Mouse (Mus musculus): ENCODE results near the gene Parp14. TPM values are rescaled to one million over a fixed set of nuclear protein-coding genes. Genes with fewer than 3 reads are reported as not detected.

Parp14 gene
- polyA plus RNA-seq, 1 experiment from 2014 or later, result 2.3 TPM

DNA sequence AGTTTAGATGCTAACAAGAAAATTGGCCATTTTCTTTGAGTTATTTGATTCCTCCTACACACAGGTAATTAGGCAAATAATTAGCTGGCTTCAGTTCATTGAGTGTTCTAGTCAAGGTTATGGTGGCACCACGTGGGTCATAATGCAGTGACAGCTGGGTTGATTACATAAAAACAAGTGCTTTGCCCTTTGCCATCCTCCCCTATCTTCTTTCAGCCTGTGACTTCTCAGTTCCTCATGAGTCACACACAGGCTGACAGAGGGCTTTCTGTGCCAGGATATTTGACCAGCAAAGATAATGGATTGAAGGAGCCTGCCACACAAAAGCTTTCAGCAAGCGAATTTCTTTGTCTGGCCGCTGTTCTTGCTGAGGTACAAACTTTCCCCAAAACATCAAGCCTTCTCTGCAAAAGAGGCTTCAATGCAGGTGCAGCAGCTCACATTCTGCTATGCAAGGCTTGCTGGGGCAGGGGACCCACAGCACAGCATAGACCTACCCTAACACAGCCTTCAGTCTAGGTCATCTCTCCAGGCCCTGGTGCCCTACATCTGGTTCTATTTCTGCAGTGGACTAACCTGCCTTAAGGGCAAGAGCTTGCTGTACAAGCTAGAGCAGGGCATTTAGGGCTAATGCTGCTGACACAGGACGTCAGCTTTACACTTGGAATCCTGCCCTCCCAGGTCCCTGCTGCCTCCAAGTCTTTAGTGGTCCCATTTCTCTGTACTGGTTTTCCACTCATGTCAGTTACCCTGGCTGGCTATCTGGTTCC lies 36.3 kb upstream of the Parp14 start:
- Histone ChIP-seq H3K4me3 (ENCODE audit: low read depth, low read length) (no peak overlapping the region), H3K4me1 (ENCODE audit: insufficient read depth) (peaks cover 4% of the 10 kb centered on the region; the same call in 1 of the 2 replicates), H3K27ac (ENCODE audit: low read depth) (peak overlapping the region; percentile 26; the same call in 1 of the 2 replicates), H3K9me3 (ENCODE audit: low read length) (peaks cover 3% of the 10 kb centered on the region; the same call in 1 of the 2 replicates), H3K36me3 (replicated peaks; ENCODE audit: insufficient read depth, low read length) (no peaks in the 10 kb centered on the region), H3K4me2 (ENCODE audit: low read depth, low read length) (no peak overlapping the region), H3K9ac (replicated peaks) (no peak overlapping the region), H3K27me3 (ENCODE audit: insufficient read depth, low read length) (no peaks in the 10 kb centered on the region)
- WGBS (ENCODE audit: insufficient replicate concordance), result 47% methylated on average over 4 of the region's 4 CpGs
- no peak for DNase-seq
- TF ChIP-seq EP300 (IDR thresholded peaks at IDR 0.05; ENCODE audit: low read depth) (no peak), CTCF (IDR thresholded peaks at IDR 0.05; ENCODE audit: low read depth) (no peak)
- peak; percentile 61; the same call in 1 of the 2 replicates for ATAC-seq

- Histone ChIP-seq H3K36me3 (replicated peaks; ENCODE audit: insufficient read depth, low read length) (no peaks in the 10 kb centered on the region), H3K4me2 (ENCODE audit: low read depth, low read length) (no peak overlapping the region), H3K9ac (replicated peaks) (no peak overlapping the region), H3K4me1 (ENCODE audit: insufficient read depth) (peaks cover 4% of the 10 kb centered on the region; the same call in 1 of the 2 replicates), H3K4me3 (ENCODE audit: low read depth, low read length) (no peak overlapping the region), H3K9me3 (ENCODE audit: low read length) (peaks cover 3% of the 10 kb centered on the region; the same call in 1 of the 2 replicates), H3K27me3 (ENCODE audit: insufficient read depth, low read length) (no peaks in the 10 kb centered on the region), H3K27ac (ENCODE audit: low read depth) (peak overlapping the region; percentile 39; the same call in 1 of the 2 replicates)
- 62% methylated on average over 7 of the region's 7 CpGs for WGBS (ENCODE audit: insufficient replicate concordance)
- DNase-seq, result peak; percentile 61
- ATAC-seq, result peak; percentile 67
- no peak for TF ChIP-seq CTCF (IDR thresholded peaks at IDR 0.05; ENCODE audit: low read depth)
- TF ChIP-seq EP300 (IDR thresholded peaks at IDR 0.05; ENCODE audit: low read depth), result no peak
These were observed 35.5 kb upstream of the Parp14 start for GRCm38 (mm10) chr16:35906887-35907286.

DNA sequence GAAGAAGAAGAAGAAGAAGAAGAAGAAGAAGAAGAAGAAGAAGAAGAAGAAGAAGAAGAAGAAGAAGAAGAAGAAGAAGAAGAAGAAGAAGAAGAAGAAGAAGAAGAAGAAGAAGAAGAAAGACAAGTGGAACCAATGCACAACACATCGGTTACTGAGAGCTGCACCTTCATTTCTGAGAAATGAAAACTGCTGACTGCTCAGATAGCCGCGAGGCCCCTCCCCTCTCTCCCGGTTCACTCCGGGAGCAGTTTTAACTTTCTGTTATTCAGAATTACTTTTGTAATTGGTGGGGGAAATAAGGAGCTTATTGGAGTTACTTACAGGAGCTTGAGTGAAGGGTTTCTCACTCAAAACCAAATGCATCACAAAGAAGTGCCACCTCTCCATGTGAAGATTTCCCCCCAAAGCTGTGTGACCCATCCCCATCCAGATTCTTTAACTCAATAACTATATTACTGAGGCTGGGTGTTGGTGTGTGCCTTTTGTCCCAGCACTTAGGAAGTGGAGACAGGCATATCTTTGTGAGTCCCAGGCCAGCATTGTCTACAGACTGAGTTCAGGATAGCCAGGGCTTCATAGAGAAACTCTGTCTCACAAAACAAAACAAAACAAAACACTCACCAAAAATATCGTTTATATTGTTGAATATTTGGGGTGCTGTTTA lies 34.6 kb upstream of the Parp14 start:
- peaks cover 4% of the 10 kb centered on the region; the same call in 1 of the 2 replicates for H3K4me1 ChIP-seq (ENCODE audit: insufficient read depth)
- no peaks in the 10 kb centered on the region for H3K27me3 ChIP-seq (ENCODE audit: insufficient read depth, low read length)
- H3K4me2 ChIP-seq (ENCODE audit: low read depth, low read length), result peak overlapping the region; percentile 44
- no peak overlapping the region for H3K4me3 ChIP-seq (ENCODE audit: low read depth, low read length)
- DNase-seq, result no peak
- WGBS (ENCODE audit: insufficient replicate concordance), result 60% methylated on average over 6 of the region's 6 CpGs
- peak; percentile 73 for ATAC-seq
- TF ChIP-seq CTCF (IDR thresholded peaks at IDR 0.05; ENCODE audit: low read depth) (no peak), EP300 (IDR thresholded peaks at IDR 0.05; ENCODE audit: low read depth) (no peak; the same call in 1 of the 2 replicates)
- H3K36me3 ChIP-seq (replicated peaks; ENCODE audit: insufficient read depth, low read length), result no peaks in the 10 kb centered on the region
- no peak overlapping the region for H3K9ac ChIP-seq (replicated peaks)
- peaks cover 3% of the 10 kb centered on the region; the same call in 1 of the 2 replicates for H3K9me3 ChIP-seq (ENCODE audit: low read length)
- peak overlapping the region; percentile 61 for H3K27ac ChIP-seq (ENCODE audit: low read depth)

- WGBS (ENCODE audit: insufficient replicate concordance), result 89% methylated on average over 3 of the region's 3 CpGs
- DNase-seq (no peak), ATAC-seq (0 out of 2 replicates have a peak, but pooled peaks have one; percentile 24)
- Histone ChIP-seq H3K9ac (replicated peaks) (no peak overlapping the region), H3K4me2 (ENCODE audit: low read depth, low read length) (no peak overlapping the region), H3K27ac (ENCODE audit: low read depth) (peak overlapping the region; percentile 55; the same call in 1 of the 2 replicates), H3K4me1 (ENCODE audit: insufficient read depth) (peaks cover 4% of the 10 kb centered on the region; the same call in 1 of the 2 replicates), H3K4me3 (ENCODE audit: low read depth, low read length) (no peak overlapping the region), H3K27me3 (ENCODE audit: insufficient read depth, low read length) (no peaks in the 10 kb centered on the region), H3K36me3 (replicated peaks; ENCODE audit: insufficient read depth, low read length) (no peaks in the 10 kb centered on the region), H3K9me3 (ENCODE audit: low read length) (peaks cover 3% of the 10 kb centered on the region; the same call in 1 of the 2 replicates)
- TF ChIP-seq CTCF (IDR thresholded peaks at IDR 0.05; ENCODE audit: low read depth), result no peak
- no peak; the same call in 1 of the 2 replicates for TF ChIP-seq EP300 (IDR thresholded peaks at IDR 0.05; ENCODE audit: low read depth)
These were observed 34.0 kb upstream of the Parp14 start for GRCm38 (mm10) chr16:35905355-35905754.

DNA sequence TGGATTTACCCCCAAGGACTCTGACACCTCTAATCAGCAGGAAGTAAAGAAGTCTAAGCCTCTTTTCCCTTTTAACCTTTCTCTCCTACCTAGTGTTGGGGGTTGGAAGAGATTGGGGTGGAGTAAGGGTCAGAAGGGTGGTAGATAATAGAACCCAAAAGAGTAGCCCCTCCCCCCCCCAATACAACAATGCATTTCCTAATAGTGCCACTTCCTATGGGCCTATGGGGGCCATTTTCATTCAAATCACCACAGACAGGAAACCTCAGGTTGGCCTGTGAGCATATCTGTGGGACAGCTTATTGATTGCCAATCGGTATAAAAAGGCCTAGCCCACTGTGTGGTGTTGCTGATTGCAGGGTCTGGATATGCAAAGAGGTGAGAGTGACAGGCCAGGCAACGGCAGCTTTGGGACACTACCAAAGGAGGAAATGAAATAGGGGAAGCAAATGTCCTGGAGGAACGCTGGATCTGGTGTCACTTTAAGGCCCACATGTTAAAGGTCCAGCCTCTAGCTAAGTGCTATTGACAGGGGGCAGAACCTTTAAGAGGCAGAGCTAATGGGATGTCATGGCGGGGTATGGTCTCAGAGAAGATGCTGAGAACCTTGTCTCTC lies 32.9 kb upstream of the Parp14 start:
- Histone ChIP-seq H3K9me3 (ENCODE audit: low read length) (peaks cover 3% of the 10 kb centered on the region; the same call in 1 of the 2 replicates), H3K27me3 (ENCODE audit: insufficient read depth, low read length) (no peaks in the 10 kb centered on the region), H3K4me1 (ENCODE audit: insufficient read depth) (peaks cover 4% of the 10 kb centered on the region; the same call in 1 of the 2 replicates), H3K4me3 (ENCODE audit: low read depth, low read length) (no peak overlapping the region), H3K27ac (ENCODE audit: low read depth) (no peak overlapping the region), H3K4me2 (ENCODE audit: low read depth, low read length) (no peak overlapping the region), H3K36me3 (replicated peaks; ENCODE audit: insufficient read depth, low read length) (no peaks in the 10 kb centered on the region), H3K9ac (replicated peaks) (no peak overlapping the region)
- DNase-seq (no peak), ATAC-seq (no peak)
- 39% methylated on average over 4 of the region's 4 CpGs for WGBS (ENCODE audit: insufficient replicate concordance)
- TF ChIP-seq EP300 (IDR thresholded peaks at IDR 0.05; ENCODE audit: low read depth), result no peak
- TF ChIP-seq CTCF (IDR thresholded peaks at IDR 0.05; ENCODE audit: low read depth), result no peak

Data from liver, postnatal 0 days (tissue).